Mouse (Mus musculus): ENCODE measurements at regions not wholly inside any gene's neighbourhood (a gene's known extent, or its start where the extent isn't known, plus 50 kb on each side); places are given as distances from the start of the nearest gene placed in this dataset.

DNA sequence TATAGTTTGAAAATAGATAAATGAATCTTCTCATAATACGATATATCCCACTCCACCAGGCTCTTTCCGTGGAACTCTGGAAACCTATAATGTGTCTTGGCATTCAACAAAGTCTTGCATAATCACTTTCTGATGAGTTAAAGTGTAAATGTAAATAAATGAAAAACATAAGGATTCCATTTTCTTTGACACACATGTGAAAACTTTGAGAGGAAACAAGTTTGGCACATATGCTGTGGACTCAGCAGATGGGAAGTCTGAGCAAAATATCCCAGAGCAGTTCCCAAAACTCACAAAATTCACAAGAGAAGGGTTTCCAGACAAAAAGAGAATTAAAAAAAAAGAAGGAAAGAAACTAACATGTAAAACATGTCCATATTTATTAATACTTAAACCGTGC is 645.3 kb upstream of the Adamts5 start:
- WGBS (ENCODE audit: insufficient replicate concordance), result 70% methylated on average over 3 of the region's 3 CpGs
- Histone ChIP-seq H3K27ac (no peak overlapping the region), H3K27me3 (ENCODE audit: control insufficient read depth, insufficient read depth, low read length) (no peaks in the 10 kb centered on the region), H3K4me2 (ENCODE audit: low read depth) (no peak overlapping the region), H3K4me1 (replicated peaks; ENCODE audit: control insufficient read depth in 2 of 2, insufficient read depth in 2 of 2, low read length in 1 of 2) (no peaks in the 10 kb centered on the region), H3K9ac (replicated peaks) (no peak overlapping the region), H3K36me3 (replicated peaks; ENCODE audit: control insufficient read depth, insufficient read depth, low read depth) (no peaks in the 10 kb centered on the region), H3K9me3 (ENCODE audit: control insufficient read depth, low read length) (no peaks in the 10 kb centered on the region), H3K4me3 (ENCODE audit: insufficient read depth in 1 of 2, low read depth in 2 of 2, low read length in 2 of 2) (no peak overlapping the region)
- TF ChIP-seq EP300 (IDR thresholded peaks at IDR 0.05; ENCODE audit: low read depth) (no peak), CTCF (IDR thresholded peaks at IDR 0.05; ENCODE audit: low read depth) (no peak)
- DNase-seq (ENCODE audit: low read depth in 3 of 3, low spot score in 3 of 3), result no peak
- ATAC-seq (ENCODE audit: insufficient read depth), result no peak

DNA sequence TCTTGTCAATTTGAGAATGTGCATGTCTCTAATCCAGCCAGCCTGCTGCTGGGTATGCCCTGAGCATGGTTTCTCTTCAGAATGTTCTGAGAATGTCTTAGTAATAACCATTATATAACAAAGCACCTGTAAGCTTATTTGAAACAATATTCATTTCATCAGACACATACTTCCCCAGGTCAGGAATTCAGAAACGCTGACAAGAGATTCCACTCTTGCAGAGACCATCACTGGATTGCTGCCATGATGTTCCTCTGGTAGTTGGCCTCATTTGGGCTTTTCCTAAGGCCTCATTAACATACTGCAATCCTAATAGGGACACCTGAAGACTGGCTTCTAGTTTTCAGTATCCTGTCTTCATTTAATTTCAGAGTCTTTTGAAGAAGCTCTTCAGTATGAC is 642.5 kb upstream of the Adamts5 start:
- TF ChIP-seq CTCF (IDR thresholded peaks at IDR 0.05; ENCODE audit: low read depth) (no peak), EP300 (IDR thresholded peaks at IDR 0.05; ENCODE audit: low read depth) (no peak)
- H3K4me2 ChIP-seq (ENCODE audit: low read depth), result no peak overlapping the region
- H3K9ac ChIP-seq (replicated peaks), result no peak overlapping the region
- no peak overlapping the region for H3K4me3 ChIP-seq (ENCODE audit: insufficient read depth in 1 of 2, low read depth in 2 of 2, low read length in 2 of 2)
- DNase-seq (ENCODE audit: low read depth in 3 of 3, low spot score in 3 of 3), result no peak
- no peak overlapping the region for H3K27ac ChIP-seq
- no peaks in the 10 kb centered on the region for H3K4me1 ChIP-seq (replicated peaks; ENCODE audit: control insufficient read depth in 2 of 2, insufficient read depth in 2 of 2, low read length in 1 of 2)
- no peaks in the 10 kb centered on the region for H3K9me3 ChIP-seq (ENCODE audit: control insufficient read depth, low read length)
- no peaks in the 10 kb centered on the region for H3K27me3 ChIP-seq (ENCODE audit: control insufficient read depth, insufficient read depth, low read length)
- WGBS (ENCODE audit: insufficient replicate concordance), result 50% methylated on average over 1 of the region's 1 CpGs
- H3K36me3 ChIP-seq (replicated peaks; ENCODE audit: control insufficient read depth, insufficient read depth, low read depth), result no peaks in the 10 kb centered on the region
- no peak for ATAC-seq (ENCODE audit: insufficient read depth)

DNA sequence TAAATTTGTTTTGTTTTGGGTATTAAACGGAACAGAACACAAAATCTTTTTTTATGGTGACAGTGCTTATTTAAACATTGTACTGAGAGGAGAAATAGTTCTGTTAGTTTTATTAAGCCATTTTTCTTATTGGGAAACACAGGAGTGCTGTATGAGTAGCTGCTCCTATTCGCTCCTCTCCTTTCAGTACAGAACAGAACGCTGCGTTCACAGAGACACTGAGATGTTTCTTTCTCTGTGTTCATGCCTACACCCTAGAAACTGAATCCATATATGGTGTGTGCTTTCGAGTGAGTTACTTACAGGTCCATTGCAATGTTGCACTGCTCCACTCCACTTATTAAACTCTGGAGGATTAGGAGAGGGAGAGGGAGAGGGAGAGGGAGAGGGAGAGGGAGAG is 634.9 kb upstream of the Adamts5 start:
- H3K4me3 ChIP-seq (ENCODE audit: insufficient read depth in 1 of 2, low read depth in 2 of 2, low read length in 2 of 2), result no peak overlapping the region
- 62% methylated on average over 5 of the region's 5 CpGs for WGBS (ENCODE audit: insufficient replicate concordance)
- ATAC-seq (ENCODE audit: insufficient read depth), result no peak

DNA sequence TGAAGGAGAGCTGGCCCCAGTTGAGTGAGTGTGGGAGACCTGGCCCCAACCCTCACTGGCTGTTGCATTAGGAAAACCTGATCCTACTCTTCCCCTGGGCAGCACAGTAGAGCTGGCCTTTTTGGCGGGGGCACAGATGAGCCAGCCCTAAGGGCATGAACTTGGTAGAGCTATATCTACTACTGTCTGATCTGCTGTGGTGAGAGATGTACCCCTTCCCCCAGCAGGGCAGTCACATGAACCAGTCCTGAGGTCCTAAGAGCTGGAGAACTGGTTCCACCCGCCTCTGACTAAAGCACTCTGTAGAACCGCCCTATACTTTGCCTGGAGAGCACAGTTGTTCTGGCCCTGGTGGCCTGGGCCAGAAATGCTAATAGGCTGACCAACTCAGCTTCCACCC is 622.5 kb upstream of the Adamts5 start:
- TF ChIP-seq CTCF (IDR thresholded peaks at IDR 0.05; ENCODE audit: low read depth), result no peak
- TF ChIP-seq EP300 (IDR thresholded peaks at IDR 0.05; ENCODE audit: low read depth), result no peak
- 74% methylated on average over 3 of the region's 3 CpGs for WGBS (ENCODE audit: insufficient replicate concordance)
- Histone ChIP-seq H3K4me3 (ENCODE audit: insufficient read depth in 1 of 2, low read depth in 2 of 2, low read length in 2 of 2) (no peak overlapping the region), H3K9me3 (ENCODE audit: control insufficient read depth, low read length) (no peaks in the 10 kb centered on the region), H3K4me1 (replicated peaks; ENCODE audit: control insufficient read depth in 2 of 2, insufficient read depth in 2 of 2, low read length in 1 of 2) (no peaks in the 10 kb centered on the region), H3K27me3 (ENCODE audit: control insufficient read depth, insufficient read depth, low read length) (no peaks in the 10 kb centered on the region), H3K9ac (replicated peaks) (no peak overlapping the region), H3K36me3 (replicated peaks; ENCODE audit: control insufficient read depth, insufficient read depth, low read depth) (no peaks in the 10 kb centered on the region), H3K4me2 (ENCODE audit: low read depth) (no peak overlapping the region), H3K27ac (no peak overlapping the region)
- DNase-seq (ENCODE audit: low read depth in 3 of 3, low spot score in 3 of 3), result no peak
- ATAC-seq (ENCODE audit: insufficient read depth), result no peak

More for the DNA sequence above, 634.9 kb upstream of the Adamts5 start:
- Histone ChIP-seq H3K9me3 (ENCODE audit: control insufficient read depth, low read length) (no peaks in the 10 kb centered on the region), H3K36me3 (replicated peaks; ENCODE audit: control insufficient read depth, insufficient read depth, low read depth) (no peaks in the 10 kb centered on the region), H3K27me3 (ENCODE audit: control insufficient read depth, insufficient read depth, low read length) (no peaks in the 10 kb centered on the region), H3K4me1 (replicated peaks; ENCODE audit: control insufficient read depth in 2 of 2, insufficient read depth in 2 of 2, low read length in 1 of 2) (no peaks in the 10 kb centered on the region), H3K27ac (no peak overlapping the region), H3K4me2 (ENCODE audit: low read depth) (no peak overlapping the region), H3K9ac (replicated peaks) (no peak overlapping the region)
- TF ChIP-seq CTCF (IDR thresholded peaks at IDR 0.05; ENCODE audit: low read depth), result no peak
- no peak for DNase-seq (ENCODE audit: low read depth in 3 of 3, low spot score in 3 of 3)

DNA sequence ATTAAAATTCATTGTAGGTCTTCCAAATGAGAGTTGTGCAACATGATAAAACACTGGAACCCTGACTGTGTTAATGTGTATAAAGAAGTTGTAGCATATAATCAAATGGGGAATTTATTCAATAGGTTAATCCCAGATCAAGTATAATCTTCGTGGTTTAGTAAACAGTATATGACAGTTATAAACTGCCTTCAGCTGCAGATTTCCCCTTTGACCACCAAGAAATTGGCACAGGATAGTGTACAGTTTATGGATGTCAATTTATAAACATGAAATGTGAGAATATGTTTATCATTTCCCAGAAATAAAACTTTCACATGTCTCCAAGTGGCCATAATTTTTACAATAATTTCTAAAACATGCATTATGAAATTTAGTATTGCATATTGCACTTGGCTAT is 615.3 kb upstream of the Adamts5 start:
- TF ChIP-seq EP300 (IDR thresholded peaks at IDR 0.05; ENCODE audit: low read depth), result no peak
- no peak for TF ChIP-seq CTCF (IDR thresholded peaks at IDR 0.05; ENCODE audit: low read depth)

More for the DNA sequence above, 615.3 kb upstream of the Adamts5 start:
- Histone ChIP-seq H3K9me3 (ENCODE audit: control insufficient read depth, low read length) (no peaks in the 10 kb centered on the region), H3K27me3 (ENCODE audit: control insufficient read depth, insufficient read depth, low read length) (no peaks in the 10 kb centered on the region), H3K4me3 (ENCODE audit: insufficient read depth in 1 of 2, low read depth in 2 of 2, low read length in 2 of 2) (no peak overlapping the region), H3K4me1 (replicated peaks; ENCODE audit: control insufficient read depth in 2 of 2, insufficient read depth in 2 of 2, low read length in 1 of 2) (no peaks in the 10 kb centered on the region), H3K36me3 (replicated peaks; ENCODE audit: control insufficient read depth, insufficient read depth, low read depth) (no peaks in the 10 kb centered on the region), H3K9ac (replicated peaks) (no peak overlapping the region), H3K27ac (no peak overlapping the region), H3K4me2 (ENCODE audit: low read depth) (no peak overlapping the region)
- DNase-seq (ENCODE audit: low read depth in 3 of 3, low spot score in 3 of 3) (no peak), ATAC-seq (ENCODE audit: insufficient read depth) (no peak)
- WGBS (ENCODE audit: insufficient replicate concordance), result 21% methylated on average over 1 of the region's 1 CpGs

All from liver, embryonic 14.5 days (tissue).